Mouse (Mus musculus) ES-Bruce4 (cell line): ENCODE results near the gene Cul9. TPM values are rescaled to one million over a fixed set of nuclear protein-coding genes. Genes with fewer than 3 reads are reported as not detected.

Experiments
- H3K27ac ChIP-seq: 2 replicates; pipeline ENCODE4 v1.5.1; 2012; ENCODE audit warnings: low read length, inconsistent platforms; ENCODE audit not compliant: insufficient read depth
- H3K27me3 ChIP-seq: 2 replicates; pipeline ENCODE4 v1.6.1; 2012; ENCODE audit warnings: mild to moderate bottlenecking, low read length, inconsistent platforms; ENCODE audit not compliant: control insufficient read depth, poor library complexity, insufficient read depth, severe bottlenecking
- H3K36me3 ChIP-seq: 2 replicates; pipeline ENCODE4 v1.6.1; 2012; ENCODE audit warnings: inconsistent platforms, mild to moderate bottlenecking, low read length, moderate library complexity; ENCODE audit not compliant: control insufficient read depth, poor library complexity, insufficient read depth, severe bottlenecking
- H3K4me1 ChIP-seq: one replicate; pipeline ENCODE4 v1.8.1; 2011; ENCODE audit warnings: low read length; ENCODE audit not compliant: control insufficient read depth, insufficient read depth
- H3K4me3 ChIP-seq: 2 replicates; pipeline ENCODE4 v1.5.1; 2011; ENCODE audit warnings: low read depth, mild to moderate bottlenecking, low read length
- H3K9ac ChIP-seq: 2 replicates; pipeline ENCODE4 v1.6.1; 2012; ENCODE audit warnings: low read depth, mild to moderate bottlenecking, inconsistent platforms; ENCODE audit not compliant: poor library complexity, severe bottlenecking
- H3K9me3 ChIP-seq: replicated peaks from 2 replicates; pipeline ENCODE4 v1.6.1; 2012; ENCODE audit warnings: mild to moderate bottlenecking, low read length, inconsistent platforms; ENCODE audit not compliant: control insufficient read depth, poor library complexity, insufficient read depth, severe bottlenecking
- CTCF ChIP-seq: IDR thresholded peaks from one replicate; pipeline ENCODE4 v1.8.1; 2011; ENCODE audit warnings: low read depth, low read length
- EP300 ChIP-seq: IDR thresholded peaks from 2 replicates; pipeline ENCODE4 v1.6.1; 2011; ENCODE audit warnings: low read depth, low read length; ENCODE audit not compliant: insufficient read depth
- POLR2A ChIP-seq: IDR thresholded peaks from one replicate; pipeline ENCODE4 v1.8.1; 2011; ENCODE audit warnings: low read length; ENCODE audit not compliant: insufficient read depth
- polyA plus RNA-seq: library from polyadenylated mRNA; stranded (reverse); fragments of >200 nt; gene quantifications from 2 replicates; pipeline ENCODE4 v1.2.4, GENCODE M21; 2011; ENCODE audit warnings: low read depth; ENCODE audit not compliant: missing spikeins, insufficient read depth, insufficient read length

Cul9 gene
- polyA plus RNA-seq, 1 experiment, result 4.4 TPM

GRCm38 (mm10) chr17:46461347-46461746, 84.8 kb downstream of the Cul9 start:
- peak overlapping the region; percentile 41; the same call in 1 of the 2 replicates for H3K4me3 ChIP-seq
- no peaks in the 10 kb centered on the region for H3K36me3 ChIP-seq
- H3K9ac ChIP-seq, result peak overlapping the region; percentile 69
- no peak overlapping the region for H3K27ac ChIP-seq
- no peaks in the 10 kb centered on the region for H3K27me3 ChIP-seq
- H3K4me1 ChIP-seq, result no peaks in the 10 kb centered on the region
- no peaks in the 10 kb centered on the region for H3K9me3 ChIP-seq
- TF ChIP-seq CTCF, result peak; percentile 35
- no peak for TF ChIP-seq POLR2A
- no peak for TF ChIP-seq EP300

GRCm38 (mm10) chr17:46460673-46461072, 85.5 kb downstream of the Cul9 start:
- no peak overlapping the region for H3K27ac ChIP-seq
- H3K4me3 ChIP-seq, result peak overlapping the region; percentile 41
- peak overlapping the region; percentile 69 for H3K9ac ChIP-seq
- H3K9me3 ChIP-seq, result no peaks in the 10 kb centered on the region
- no peaks in the 10 kb centered on the region for H3K27me3 ChIP-seq
- H3K36me3 ChIP-seq, result no peaks in the 10 kb centered on the region
- no peaks in the 10 kb centered on the region for H3K4me1 ChIP-seq
- no peak for TF ChIP-seq CTCF

GRCm38 (mm10) chr17:46458439-46458838, 87.7 kb downstream of the Cul9 start:
- no peak for TF ChIP-seq CTCF
- TF ChIP-seq EP300, result no peak
- TF ChIP-seq POLR2A, result no peak
- Histone ChIP-seq H3K27ac (peak overlapping the region; percentile 7; the same call in 1 of the 2 replicates), H3K9me3 (no peaks in the 10 kb centered on the region), H3K4me3 (no peak overlapping the region), H3K36me3 (no peaks in the 10 kb centered on the region), H3K9ac (no peak overlapping the region), H3K27me3 (no peaks in the 10 kb centered on the region), H3K4me1 (peaks cover 2% of the 10 kb centered on the region)

- H3K9me3 ChIP-seq, result no peaks in the 10 kb centered on the region
- no peak overlapping the region for H3K4me3 ChIP-seq
- TF ChIP-seq EP300, result no peak
- peak; percentile 88 for TF ChIP-seq CTCF
- no peak overlapping the region for H3K9ac ChIP-seq
- H3K4me1 ChIP-seq, result peaks cover 5% of the 10 kb centered on the region
- no peak overlapping the region for H3K27ac ChIP-seq
- H3K36me3 ChIP-seq, result no peaks in the 10 kb centered on the region
- no peaks in the 10 kb centered on the region for H3K27me3 ChIP-seq
Observed at GRCm38 (mm10) chr17:46457791-46458190, 88.4 kb downstream of the Cul9 start.

GRCm38 (mm10) chr17:46455110-46455691, 91.0 kb downstream of the Cul9 start:
- TF ChIP-seq EP300, result 0 out of 2 replicates have a peak, but pooled peaks have one; percentile 30
- no peak for TF ChIP-seq POLR2A
- Histone ChIP-seq H3K36me3 (no peaks in the 10 kb centered on the region), H3K27ac (no peak overlapping the region), H3K9me3 (no peaks in the 10 kb centered on the region), H3K9ac (peak overlapping the region; percentile 33), H3K4me1 (peaks cover 8% of the 10 kb centered on the region), H3K4me3 (peak overlapping the region; percentile 51), H3K27me3 (no peaks in the 10 kb centered on the region)

GRCm38 (mm10) chr17:46454539-46454938, 91.6 kb downstream of the Cul9 start:
- TF ChIP-seq POLR2A (no peak), CTCF (no peak), EP300 (no peak)
- peak overlapping the region; percentile 33 for H3K9ac ChIP-seq
- H3K27me3 ChIP-seq, result no peaks in the 10 kb centered on the region
- H3K27ac ChIP-seq, result no peak overlapping the region
- peaks cover 8% of the 10 kb centered on the region for H3K4me1 ChIP-seq
- H3K4me3 ChIP-seq, result no peak overlapping the region
- no peaks in the 10 kb centered on the region for H3K9me3 ChIP-seq
- no peaks in the 10 kb centered on the region for H3K36me3 ChIP-seq
